Mouse (Mus musculus) forebrain, embryonic 12.5 days (tissue): Measurements from ENCODE around the gene Top1. TPM values are rescaled to one million over a fixed set of nuclear protein-coding genes. Genes with fewer than 3 reads are reported as not detected.

Source experiments
- ATAC-seq: fragments of 200-750 bp; cut with Nextera tagmentation; 2 replicates; pipeline ENCODE4 v1.8.0; 2017; ENCODE audit warnings: moderate TSS enrichment; ENCODE audit not compliant: low FRiP score
- H3K27ac ChIP-seq: fragments of 300-500 bp; sonication (generic); 2 replicates; pipeline ENCODE4 v1.5.1; 2016; ENCODE audit warnings: mild to moderate bottlenecking
- H3K27me3 ChIP-seq: fragments of 300-500 bp; sonication (generic); 2 replicates; pipeline ENCODE4 v1.6.1; 2016; ENCODE audit warnings: mild to moderate bottlenecking
- H3K36me3 ChIP-seq: fragments of 300-500 bp; sonication (generic); replicated peaks from 2 replicates; pipeline ENCODE4 v1.6.1; 2016; ENCODE audit warnings: mild to moderate bottlenecking
- H3K4me1 ChIP-seq: fragments of 300-500 bp; sonication (generic); 2 replicates; pipeline ENCODE4 v1.6.1; 2016
- H3K4me2 ChIP-seq: fragments of 300-500 bp; sonication (generic); 2 replicates; pipeline ENCODE4 v1.6.1; 2016; ENCODE audit warnings: mild to moderate bottlenecking, moderate library complexity
- H3K4me3 ChIP-seq: fragments of 300-500 bp; sonication (generic); replicated peaks from 2 replicates; pipeline ENCODE4 v1.5.1; 2016; ENCODE audit warnings: mild to moderate bottlenecking
- H3K9ac ChIP-seq: fragments of 300-500 bp; sonication (generic); 2 replicates; pipeline ENCODE4 v1.6.1; 2016; ENCODE audit warnings: mild to moderate bottlenecking
- H3K9me3 ChIP-seq: fragments of 300-500 bp; sonication (generic); 2 replicates; pipeline ENCODE4 v1.6.1; 2016
- WGBS: fragments of 180-500 bp; shearing (Covaris S2); methylation state at CpG from one replicate; pipeline ENCODE4 v1.1.7; 2016; 5-methylcytosine and 5-hydroxymethylcytosine counted together
- polyA plus RNA-seq: library from polyadenylated mRNA; unstranded; fragments of >200 nt; fragmentation: Nextera tagmentation; extraction: Ambion mirVana; gene quantifications from 2 replicates; pipeline ENCODE4 v1.2.1, GENCODE M21; 2016

Gene Top1
- polyA plus RNA-seq, 1 experiment from 2014 or later, result 146 TPM

DNA sequence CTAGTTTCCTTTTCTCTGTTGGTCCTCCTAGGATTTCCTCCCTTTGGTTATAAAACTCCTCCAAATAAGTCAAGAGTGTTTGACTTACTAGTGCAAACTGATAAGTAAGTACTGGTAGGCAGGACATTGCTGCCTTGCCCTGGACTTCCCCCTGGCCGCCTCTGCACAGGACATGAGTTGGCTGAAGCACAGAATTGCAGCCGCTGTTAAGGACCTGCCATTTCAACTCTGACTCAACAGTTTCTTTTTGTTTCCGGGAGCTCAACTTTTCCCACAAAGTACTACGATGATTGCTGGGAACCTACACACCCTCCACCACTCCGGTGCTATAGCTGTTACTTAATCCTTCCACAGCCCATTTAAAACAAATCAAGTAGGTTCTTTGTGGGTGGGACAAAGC is 54.6 kb downstream of the Top1 start:
- WGBS, result 69% methylated on average over 5 of the region's 5 CpGs
- H3K9ac ChIP-seq, result no peak overlapping the region
- no peak overlapping the region for H3K27ac ChIP-seq
- peaks cover 64% of the 10 kb centered on the region for H3K36me3 ChIP-seq
- H3K27me3 ChIP-seq, result no peaks in the 10 kb centered on the region
- no peaks in the 10 kb centered on the region for H3K4me1 ChIP-seq
- no peak for ATAC-seq
- H3K4me3 ChIP-seq, result no peak overlapping the region
- H3K9me3 ChIP-seq, result no peaks in the 10 kb centered on the region
- no peak overlapping the region for H3K4me2 ChIP-seq

DNA sequence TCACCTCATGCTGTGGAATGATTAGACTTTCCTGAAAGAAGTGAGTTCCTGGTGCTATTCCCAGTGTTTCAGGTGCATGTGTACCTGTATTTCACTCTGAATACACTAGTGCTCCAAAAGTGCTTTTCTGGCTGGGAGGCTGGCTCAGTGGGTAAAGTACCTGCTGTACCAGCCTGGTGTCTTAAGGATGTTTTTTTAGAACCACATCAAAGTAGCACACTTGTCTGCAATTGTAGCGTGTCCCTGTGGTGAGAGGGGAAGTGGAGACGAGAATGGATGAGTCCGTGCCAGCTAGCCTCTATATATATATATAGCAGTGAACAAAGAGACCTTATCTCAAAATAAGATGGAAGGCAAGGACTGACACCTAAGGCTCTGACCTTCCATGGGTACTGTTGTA is 55.9 kb downstream of the Top1 start:
- Histone ChIP-seq H3K9ac (no peak overlapping the region), H3K4me1 (no peaks in the 10 kb centered on the region), H3K4me2 (no peak overlapping the region), H3K9me3 (no peaks in the 10 kb centered on the region), H3K27ac (no peak overlapping the region), H3K4me3 (no peak overlapping the region), H3K27me3 (no peaks in the 10 kb centered on the region), H3K36me3 (peaks cover 67% of the 10 kb centered on the region)
- ATAC-seq, result no peak
- WGBS, result 92% methylated on average over 3 of the region's 3 CpGs

DNA sequence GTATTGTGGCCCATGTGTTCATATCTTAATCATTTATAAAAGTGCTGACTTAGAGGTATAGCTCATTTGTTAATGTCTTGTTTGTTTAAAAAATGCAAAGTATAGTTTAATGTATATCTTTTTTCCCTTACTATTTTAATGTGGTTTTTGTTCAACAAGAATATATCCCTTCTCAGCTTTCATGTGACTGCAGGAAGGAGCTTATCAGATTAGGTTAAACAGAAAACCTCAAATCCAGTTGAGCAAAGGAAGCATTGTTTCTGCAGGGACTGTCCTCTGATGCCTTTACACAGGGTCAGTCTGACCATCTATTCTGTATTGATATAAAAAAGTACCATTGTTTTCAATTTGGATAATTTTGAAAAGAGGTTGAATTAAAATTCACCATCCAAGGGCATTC is 57.1 kb downstream of the Top1 start:
- H3K9ac ChIP-seq, result no peak overlapping the region
- no peak for ATAC-seq
- H3K4me3 ChIP-seq, result no peak overlapping the region
- peaks cover 75% of the 10 kb centered on the region for H3K36me3 ChIP-seq
- no peak overlapping the region for H3K4me2 ChIP-seq
- H3K9me3 ChIP-seq, result no peaks in the 10 kb centered on the region
- H3K27me3 ChIP-seq, result no peaks in the 10 kb centered on the region
- no peaks in the 10 kb centered on the region for H3K4me1 ChIP-seq
- H3K27ac ChIP-seq, result no peak overlapping the region

DNA sequence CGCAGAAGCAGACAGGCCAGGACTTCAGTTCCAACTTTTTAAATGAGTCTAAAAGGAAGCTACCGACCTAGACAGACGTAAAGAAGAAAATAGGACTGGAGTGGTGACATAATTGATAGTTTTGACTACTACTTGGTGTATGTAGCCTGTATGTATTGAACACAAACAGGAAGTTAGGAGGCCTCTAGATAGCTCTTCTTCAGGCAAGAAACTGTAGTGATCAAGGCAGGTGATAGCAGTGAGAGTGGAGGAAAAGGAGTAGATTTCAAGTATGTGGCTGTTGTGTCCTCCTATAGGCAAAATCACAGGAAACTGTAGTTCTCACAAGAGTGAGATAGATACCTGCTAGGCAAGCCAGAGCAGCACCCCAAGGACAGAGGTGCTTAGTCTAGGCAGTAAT is 62.0 kb downstream of the Top1 start:
- no peak overlapping the region for H3K4me3 ChIP-seq
- H3K9ac ChIP-seq, result no peak overlapping the region
- H3K36me3 ChIP-seq, result peaks cover 80% of the 10 kb centered on the region
- H3K4me1 ChIP-seq, result no peaks in the 10 kb centered on the region
- H3K9me3 ChIP-seq, result no peaks in the 10 kb centered on the region
- WGBS, result 87% methylated on average over 3 of the region's 3 CpGs
- no peak overlapping the region for H3K4me2 ChIP-seq
- no peaks in the 10 kb centered on the region for H3K27me3 ChIP-seq
- ATAC-seq, result no peak
- no peak overlapping the region for H3K27ac ChIP-seq

DNA sequence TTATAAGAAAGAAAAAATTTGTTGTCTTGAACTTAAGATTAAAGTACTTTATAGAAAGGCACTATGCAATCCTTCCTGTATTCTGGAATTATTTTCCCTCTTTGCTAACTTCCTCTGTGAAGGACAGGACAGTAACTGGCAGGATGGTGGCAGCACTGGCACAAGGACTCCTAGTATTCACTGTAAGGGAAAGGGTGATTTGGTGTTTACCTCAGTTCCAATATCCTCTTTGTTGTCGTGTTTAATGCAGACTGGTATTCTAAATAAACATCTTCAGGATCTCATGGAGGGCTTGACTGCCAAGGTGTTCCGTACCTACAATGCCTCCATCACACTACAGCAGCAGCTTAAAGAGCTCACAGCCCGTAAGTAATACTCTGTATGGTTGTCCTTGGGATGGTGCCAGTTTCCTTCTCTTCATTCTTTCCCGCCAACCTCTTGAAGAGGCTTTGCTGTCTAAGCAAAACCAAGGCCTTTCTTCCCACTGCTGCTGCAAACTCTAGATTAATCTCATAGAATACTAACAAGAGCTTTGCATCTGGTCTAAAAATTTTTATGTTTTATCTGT is 69.9 kb downstream of the Top1 start:
- Histone ChIP-seq H3K4me1 (no peaks in the 10 kb centered on the region), H3K36me3 (peaks cover 92% of the 10 kb centered on the region), H3K9ac (no peak overlapping the region), H3K9me3 (no peaks in the 10 kb centered on the region), H3K4me3 (no peak overlapping the region), H3K4me2 (no peak overlapping the region), H3K27me3 (no peaks in the 10 kb centered on the region), H3K27ac (peak overlapping the region; percentile 61)
- ATAC-seq, result peak; percentile 61; the same call in 1 of the 2 replicates
- 64% methylated on average over 4 of the region's 4 CpGs for WGBS

DNA sequence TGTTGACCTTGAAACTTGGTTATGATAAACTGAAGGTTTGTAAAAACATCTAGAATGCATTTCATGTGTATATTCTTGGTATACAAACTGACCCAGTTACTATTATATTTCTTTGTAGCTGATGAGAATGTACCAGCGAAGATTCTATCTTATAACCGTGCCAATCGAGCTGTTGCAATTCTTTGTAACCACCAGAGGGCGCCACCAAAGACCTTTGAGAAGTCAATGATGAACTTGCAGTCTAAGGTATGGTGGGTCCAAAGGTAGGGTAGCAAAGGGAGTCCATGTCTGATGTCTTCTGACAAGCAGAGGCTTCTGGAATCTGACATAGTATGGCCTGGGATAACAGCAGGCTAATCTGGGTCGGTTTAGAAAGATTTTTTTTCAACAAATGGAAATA is 71.6 kb downstream of the Top1 start:
- peaks cover 92% of the 10 kb centered on the region for H3K36me3 ChIP-seq
- no peak overlapping the region for H3K4me2 ChIP-seq
- H3K9ac ChIP-seq, result no peak overlapping the region
- no peaks in the 10 kb centered on the region for H3K27me3 ChIP-seq
- whole genome bisulfite sequencing, result 72% methylated on average over 5 of the region's 5 CpGs
- ATAC-seq, result no peak
- H3K27ac ChIP-seq, result no peak overlapping the region
- H3K4me3 ChIP-seq, result no peak overlapping the region
- no peaks in the 10 kb centered on the region for H3K9me3 ChIP-seq
- H3K4me1 ChIP-seq, result no peaks in the 10 kb centered on the region

DNA sequence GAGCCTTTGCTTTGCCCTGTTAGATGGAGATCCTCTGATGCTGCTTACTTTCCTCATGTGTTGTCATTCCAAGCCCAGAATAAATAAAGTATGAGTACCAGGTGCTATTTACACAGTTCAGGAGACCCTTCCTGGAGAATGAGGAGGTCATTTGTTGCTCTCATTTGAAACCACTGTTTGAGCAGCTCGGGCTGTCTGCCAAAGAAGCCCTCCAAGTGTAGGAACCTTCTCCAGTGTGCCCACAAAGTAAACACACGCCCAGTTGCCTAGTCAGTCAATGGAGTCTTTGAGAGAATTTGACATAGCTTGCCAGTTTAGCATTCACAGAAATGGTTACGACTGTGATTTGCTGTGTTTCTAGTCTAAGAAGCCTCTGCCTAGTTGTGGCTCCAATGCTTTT is 73.1 kb downstream of the Top1 start:
- no peaks in the 10 kb centered on the region for H3K4me1 ChIP-seq
- no peaks in the 10 kb centered on the region for H3K9me3 ChIP-seq
- H3K9ac ChIP-seq, result no peak overlapping the region
- no peaks in the 10 kb centered on the region for H3K27me3 ChIP-seq
- H3K4me3 ChIP-seq, result no peak overlapping the region
- no peak for ATAC-seq
- no peak overlapping the region for H3K27ac ChIP-seq
- no peak overlapping the region for H3K4me2 ChIP-seq
- H3K36me3 ChIP-seq, result peaks cover 93% of the 10 kb centered on the region
- 91% methylated on average over 3 of the region's 3 CpGs for WGBS

DNA sequence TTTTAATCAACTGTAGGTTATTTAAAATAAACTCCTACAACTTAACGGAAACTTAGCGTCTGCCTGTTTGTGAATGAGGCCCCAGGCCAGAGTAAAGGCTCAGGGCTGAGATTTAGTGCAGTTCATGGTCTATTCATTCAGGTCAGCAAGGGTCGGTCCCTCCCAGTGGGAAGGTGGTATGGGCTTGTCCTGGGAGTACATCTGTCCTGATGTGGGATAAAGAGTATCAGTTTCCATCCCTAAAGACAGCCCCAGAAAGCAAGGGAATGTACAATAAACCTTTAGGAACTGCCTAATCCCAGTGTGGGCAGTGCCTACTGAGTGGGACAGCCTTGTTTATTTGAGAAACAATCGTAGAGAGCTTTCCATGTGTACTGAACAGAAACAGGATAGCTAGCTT is 77.0 kb downstream of the Top1 start:
- no peaks in the 10 kb centered on the region for H3K9me3 ChIP-seq
- peaks cover 7% of the 10 kb centered on the region; the same call in 1 of the 2 replicates for H3K4me1 ChIP-seq
- 82% methylated on average over 4 of the region's 4 CpGs for WGBS
- no peak overlapping the region for H3K27ac ChIP-seq
- no peak overlapping the region for H3K9ac ChIP-seq
- H3K4me2 ChIP-seq, result no peak overlapping the region
- no peaks in the 10 kb centered on the region for H3K27me3 ChIP-seq
- no peak overlapping the region for H3K4me3 ChIP-seq
- ATAC-seq, result no peak
- peaks cover 76% of the 10 kb centered on the region for H3K36me3 ChIP-seq

DNA sequence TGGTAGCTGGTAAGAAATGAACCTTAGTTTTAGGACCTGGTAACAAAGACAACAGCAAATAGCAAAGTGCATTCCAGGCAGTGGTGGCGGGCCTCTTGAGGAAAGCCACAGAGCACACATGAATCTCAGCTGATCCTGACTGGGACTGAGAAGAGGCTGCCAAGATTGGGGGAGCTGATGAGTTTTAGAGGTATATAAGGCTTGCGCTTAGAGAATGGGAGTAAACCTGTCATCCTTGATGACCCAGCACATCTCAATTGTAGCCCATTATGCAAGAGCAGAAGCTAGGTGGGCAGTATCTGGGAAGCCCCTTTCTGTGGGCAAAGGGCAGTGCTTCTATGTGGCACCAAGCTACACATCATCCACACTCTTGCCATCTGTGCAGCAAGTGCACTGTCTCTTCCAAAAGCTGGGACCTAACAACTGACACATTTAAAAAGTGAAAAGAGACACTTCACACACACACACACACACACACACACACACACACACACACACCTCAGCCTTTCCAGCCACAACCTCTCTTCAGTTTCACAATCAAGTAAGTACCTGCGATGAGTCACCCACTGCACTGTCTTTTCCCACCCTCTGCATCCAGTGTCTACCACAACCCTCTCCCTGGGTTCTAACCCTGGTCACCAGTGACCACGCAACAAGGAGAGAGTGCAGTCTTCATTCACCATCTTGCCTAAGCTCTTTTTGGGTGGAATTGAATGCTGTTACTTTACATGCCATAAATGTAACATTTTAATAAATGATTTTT is 78.1 kb downstream of the Top1 start:
- H3K4me1 ChIP-seq, result peaks cover 7% of the 10 kb centered on the region; the same call in 1 of the 2 replicates
- 97% methylated on average over 4 of the region's 4 CpGs for WGBS
- no peaks in the 10 kb centered on the region for H3K27me3 ChIP-seq
- no peak for ATAC-seq
- H3K4me2 ChIP-seq, result no peak overlapping the region
- no peaks in the 10 kb centered on the region for H3K9me3 ChIP-seq
- no peak overlapping the region for H3K9ac ChIP-seq
- peaks cover 65% of the 10 kb centered on the region for H3K36me3 ChIP-seq
- H3K27ac ChIP-seq, result no peak overlapping the region
- no peak overlapping the region for H3K4me3 ChIP-seq

DNA sequence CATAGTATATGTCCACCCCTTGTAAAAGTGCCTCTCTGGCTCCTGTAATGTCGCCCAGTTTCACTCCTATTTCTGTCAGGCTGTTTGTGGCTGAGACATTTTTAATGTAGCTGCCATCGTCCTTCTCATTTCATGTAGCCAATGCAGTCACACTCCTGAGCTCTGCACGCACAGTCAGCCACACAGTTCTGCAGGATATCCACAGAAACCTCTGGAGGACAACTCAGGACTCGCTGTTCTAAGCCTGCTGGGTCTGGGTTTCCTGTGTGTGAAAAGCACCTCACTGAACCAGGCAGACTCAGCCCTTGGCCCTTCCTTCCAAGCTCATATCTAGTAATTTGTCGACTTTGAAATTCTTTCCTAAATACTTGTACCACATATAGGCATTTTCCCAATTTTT is 78.8 kb downstream of the Top1 start:
- H3K9me3 ChIP-seq, result no peaks in the 10 kb centered on the region
- H3K4me3 ChIP-seq, result no peak overlapping the region
- no peak overlapping the region for H3K4me2 ChIP-seq
- peaks cover 1% of the 10 kb centered on the region; the same call in 1 of the 2 replicates for H3K27me3 ChIP-seq
- no peak for ATAC-seq
- H3K27ac ChIP-seq, result no peak overlapping the region
- WGBS, result 95% methylated on average over 5 of the region's 5 CpGs
- peaks cover 7% of the 10 kb centered on the region; the same call in 1 of the 2 replicates for H3K4me1 ChIP-seq
- H3K9ac ChIP-seq, result no peak overlapping the region
- peaks cover 57% of the 10 kb centered on the region for H3K36me3 ChIP-seq

DNA sequence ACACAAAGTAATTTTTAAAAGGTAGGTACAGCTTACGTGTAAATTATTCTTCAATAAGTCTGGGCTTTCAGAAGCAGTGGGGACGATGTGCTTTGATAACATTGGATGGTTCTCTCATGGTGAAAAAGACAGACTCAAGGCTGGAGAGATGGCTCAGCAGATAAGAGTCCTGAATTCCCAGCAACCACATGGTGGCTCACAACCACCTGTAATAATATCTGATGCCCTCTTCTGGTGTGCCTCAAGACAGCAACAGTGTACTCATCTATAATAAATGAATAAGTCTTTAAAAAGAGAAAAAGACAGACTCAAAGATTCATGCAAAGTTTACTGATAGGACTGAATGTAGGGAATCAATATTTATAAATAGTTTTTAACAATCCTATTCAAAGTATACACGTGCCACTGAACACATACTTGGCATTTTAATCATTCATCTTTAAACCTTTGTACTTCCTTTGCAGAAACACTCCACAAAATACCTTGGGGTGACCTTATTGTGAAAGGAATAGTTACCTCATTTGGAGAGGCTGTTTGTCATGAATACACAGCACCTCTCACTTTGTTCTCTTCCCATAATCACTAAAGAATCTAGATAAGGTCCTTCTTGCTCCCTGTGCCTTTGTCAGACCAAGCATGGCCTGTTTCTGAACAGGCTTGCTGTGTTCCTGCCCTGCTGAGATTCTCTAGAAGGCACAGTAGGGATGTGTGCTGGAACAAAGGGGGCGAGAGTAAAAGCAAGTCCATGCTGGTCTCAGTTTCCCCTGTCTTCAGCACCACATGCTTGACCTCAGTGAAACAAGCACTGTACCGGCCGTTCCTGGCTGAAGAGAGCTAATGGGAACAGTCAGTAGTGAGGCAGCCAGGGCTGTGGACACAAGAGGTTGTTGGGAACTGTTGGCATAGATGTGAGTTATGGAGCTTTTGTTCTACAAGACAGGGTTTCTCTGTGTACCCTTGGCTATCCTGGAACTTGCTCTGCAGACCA is 80.5 kb downstream of the Top1 start:
- Histone ChIP-seq H3K27ac (0 out of 2 replicates have a peak overlapping the region, but pooled peaks have one; percentile 68), H3K4me3 (no peak overlapping the region), H3K4me1 (peaks cover 18% of the 10 kb centered on the region), H3K27me3 (peaks cover 8% of the 10 kb centered on the region; the same call in 1 of the 2 replicates), H3K4me2 (no peak overlapping the region), H3K9ac (no peak overlapping the region), H3K36me3 (peaks cover 42% of the 10 kb centered on the region), H3K9me3 (no peaks in the 10 kb centered on the region)
- no peak for ATAC-seq
- WGBS, result 76% methylated on average over 6 of the region's 6 CpGs

DNA sequence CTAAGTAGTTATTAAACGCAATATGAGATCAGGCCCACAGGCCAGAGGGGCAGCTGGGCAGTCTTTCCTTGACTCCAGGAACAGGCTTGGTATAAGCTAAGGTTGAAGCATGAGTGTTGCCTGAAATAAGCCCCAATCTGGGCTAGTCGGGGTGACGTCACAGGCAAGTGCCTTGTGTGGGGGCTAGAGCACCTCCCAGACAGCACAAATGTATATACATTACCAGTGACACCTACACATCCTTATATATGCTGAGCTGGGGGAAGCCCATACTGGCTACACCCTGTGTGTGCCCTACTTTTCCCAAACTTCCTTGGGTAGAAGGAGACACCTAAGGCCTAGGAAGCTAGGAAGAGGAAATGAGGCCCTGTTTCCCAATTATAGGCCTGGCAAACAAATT is 83.3 kb downstream of the Top1 start:
- no peaks in the 10 kb centered on the region for H3K9me3 ChIP-seq
- no peak for ATAC-seq
- H3K4me1 ChIP-seq, result peaks cover 39% of the 10 kb centered on the region
- no peak overlapping the region for H3K9ac ChIP-seq
- H3K4me2 ChIP-seq, result no peak overlapping the region
- WGBS, result 93% methylated on average over 3 of the region's 3 CpGs
- peaks cover 22% of the 10 kb centered on the region for H3K36me3 ChIP-seq
- H3K27me3 ChIP-seq, result peaks cover 8% of the 10 kb centered on the region; the same call in 1 of the 2 replicates
- no peak overlapping the region for H3K4me3 ChIP-seq
- H3K27ac ChIP-seq, result no peak overlapping the region
